Mouse (Mus musculus): Measurements from ENCODE around the gene Atp6v0c. TPM values are rescaled to one million over a fixed set of nuclear protein-coding genes. Genes with fewer than 3 reads are reported as not detected.

Gene Atp6v0c
- total RNA-seq, 1 experiment from 2014 or later, result 346 TPM

- no peak for DNase-seq
Observed at GRCm38 (mm10) chr17:24199741-24200140, 30.2 kb upstream of the Atp6v0c start.

DNA sequence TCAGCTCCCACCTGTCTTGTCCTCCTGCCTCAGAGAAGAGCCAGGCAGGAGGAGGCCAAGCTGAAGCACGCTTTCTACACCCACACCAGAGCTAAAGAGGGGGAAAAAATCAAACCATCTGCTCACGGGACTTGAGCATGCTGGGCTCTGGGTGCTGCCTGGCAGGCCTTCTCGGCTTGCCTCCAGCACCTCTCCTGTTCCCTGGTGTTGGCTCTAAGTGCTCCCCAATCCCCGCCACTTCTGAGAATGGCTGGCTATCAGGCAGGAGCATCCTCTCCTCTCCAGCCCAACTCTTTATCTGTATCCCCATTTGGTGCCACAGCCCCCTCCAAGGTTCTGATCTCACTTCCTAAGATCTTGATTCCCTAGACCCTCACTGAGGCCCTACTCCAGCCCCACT is 29.8 kb upstream of the Atp6v0c start:
- no peak for DNase-seq

GRCm38 (mm10) chr17:24197032-24197824 is 27.7 kb upstream of the Atp6v0c start:
- DNase-seq, result no peak

DNA sequence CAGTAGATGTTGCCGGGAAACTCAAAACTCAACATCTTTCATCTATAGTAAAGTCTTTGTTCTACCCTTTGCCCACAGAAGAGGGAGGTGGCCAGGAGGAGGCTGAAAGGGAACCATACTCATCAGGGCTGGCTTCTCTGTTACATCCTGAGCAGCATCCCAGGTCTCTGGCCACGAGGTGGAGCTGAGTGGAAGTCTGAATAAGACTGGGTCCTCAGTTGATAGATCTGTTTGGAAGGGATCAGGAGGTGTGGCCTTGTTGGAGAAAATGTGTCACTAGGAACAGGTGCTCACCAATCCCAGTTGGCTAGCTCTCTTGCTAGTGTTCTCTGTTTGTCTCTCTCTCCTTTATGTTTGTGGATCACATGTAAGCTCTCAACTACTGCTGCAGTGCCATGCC is 25.8 kb upstream of the Atp6v0c start:
- no peak for DNase-seq

GRCm38 (mm10) chr17:24193769-24194168 is 24.3 kb upstream of the Atp6v0c start:
- no peak for DNase-seq

GRCm38 (mm10) chr17:24193268-24193667 is 23.8 kb upstream of the Atp6v0c start:
- DNase-seq, result no peak

DNA sequence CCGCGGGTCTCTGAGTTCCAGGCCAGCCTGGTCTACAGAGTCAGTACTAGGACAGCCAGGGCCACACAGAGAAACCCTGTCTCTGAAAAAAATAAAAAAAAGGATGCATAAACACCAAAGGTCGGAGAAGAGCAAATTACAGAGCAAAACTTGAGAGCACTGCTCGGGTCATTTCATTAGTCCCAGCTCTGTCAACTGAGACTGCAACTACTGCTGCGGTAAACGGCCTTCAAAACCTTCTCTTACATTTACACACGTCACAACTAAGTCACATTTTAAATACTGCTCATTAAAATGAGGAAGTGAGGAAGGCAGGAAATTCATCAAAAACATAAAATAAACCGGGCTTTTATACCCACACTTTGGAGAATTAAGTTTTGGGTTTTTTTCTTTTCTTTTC is 23.3 kb upstream of the Atp6v0c start:
- no peak for DNase-seq

DNA sequence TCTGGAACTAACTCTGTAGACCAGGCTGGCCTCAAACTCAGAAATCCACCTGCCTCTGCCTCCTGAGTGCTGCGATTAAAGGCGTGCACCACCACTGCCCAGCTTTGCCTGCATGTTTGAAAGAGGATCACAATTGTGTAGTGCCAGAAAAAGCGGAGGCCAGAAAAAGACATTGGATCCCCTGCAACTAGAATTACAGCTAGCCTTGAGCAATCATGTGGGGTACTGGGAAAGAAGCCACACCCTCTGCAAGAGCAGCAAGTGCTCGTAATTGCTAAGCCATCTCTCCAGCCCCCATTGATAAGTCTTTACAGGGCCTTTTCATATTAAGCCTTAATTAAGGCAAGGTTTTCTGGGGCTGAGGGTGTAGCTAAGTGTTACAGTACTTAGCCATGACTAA is 22.0 kb upstream of the Atp6v0c start:
- DNase-seq, result no peak

- DNase-seq, result no peak
Observed at GRCm38 (mm10) chr17:24190934-24191333, 21.4 kb upstream of the Atp6v0c start.

- DNase-seq, result no peak
Observed at GRCm38 (mm10) chr17:24174259-24174658, 4.8 kb upstream of the Atp6v0c start.

GRCm38 (mm10) chr17:24173423-24173822 is 3.9 kb upstream of the Atp6v0c start:
- DNase-seq, result peak; percentile 82

- no peak for DNase-seq
Observed at GRCm38 (mm10) chr17:24171738-24172137, 2.2 kb upstream of the Atp6v0c start.

GRCm38 (mm10) chr17:24170729-24171128 is 1.2 kb upstream of the Atp6v0c start:
- no peak for DNase-seq

GRCm38 (mm10) chr17:24170125-24170524 is 623 bp upstream of the Atp6v0c start:
- no peak for DNase-seq

GRCm38 (mm10) chr17:24168590-24169277 is 768 bp downstream of the Atp6v0c start:
- peak; percentile 75 for DNase-seq

DNA sequence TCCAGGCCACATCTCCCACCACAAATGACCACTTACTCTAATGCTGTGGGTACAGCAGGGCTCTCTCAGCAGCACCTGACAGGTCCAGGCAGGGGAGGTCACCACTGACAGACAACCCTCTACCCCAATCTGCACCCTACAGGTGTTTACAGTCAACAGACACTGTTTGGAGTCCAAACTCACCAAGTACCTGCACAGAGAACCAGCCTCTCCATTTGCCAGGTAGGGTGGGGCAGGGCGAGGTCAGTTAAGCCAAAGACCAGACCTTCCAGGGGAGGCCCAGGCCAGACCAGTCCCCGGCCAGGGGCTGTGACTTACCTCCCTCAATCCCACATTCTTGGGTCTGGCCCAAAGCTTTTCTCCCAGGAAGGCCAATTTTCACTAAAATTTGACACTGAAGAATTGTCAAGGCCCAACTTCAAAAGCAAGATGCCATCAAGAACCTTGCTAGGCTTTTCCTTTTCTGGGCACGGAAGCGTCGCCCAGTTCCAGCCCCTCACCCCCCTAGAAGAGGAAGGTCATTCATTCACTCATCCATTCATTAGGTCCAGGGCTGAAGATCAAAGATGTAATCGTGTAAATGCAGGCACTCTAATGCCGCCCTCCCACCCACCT is 1.5 kb downstream of the Atp6v0c start:
- DNase-seq, result peak; percentile 58

DNA sequence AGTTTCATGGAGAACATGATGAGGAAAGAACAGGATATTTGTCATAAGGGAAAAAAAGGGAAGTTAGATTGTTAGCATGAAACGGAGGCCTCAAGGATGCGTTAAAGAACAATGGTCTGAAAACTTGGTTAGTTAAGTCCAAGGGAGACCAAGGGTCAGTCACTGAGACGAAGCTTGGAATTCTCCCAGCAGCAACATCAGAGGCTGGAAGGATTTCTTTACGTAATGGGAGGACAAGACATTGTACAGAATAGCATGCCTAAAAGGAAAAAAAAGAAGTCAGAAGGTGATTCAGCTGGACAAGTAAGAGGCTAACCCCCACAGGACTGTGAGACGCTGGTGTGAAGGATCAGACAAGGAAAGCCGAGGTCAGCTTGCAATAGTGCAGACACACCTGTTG is 2.4 kb downstream of the Atp6v0c start:
- DNase-seq, result no peak

DNA sequence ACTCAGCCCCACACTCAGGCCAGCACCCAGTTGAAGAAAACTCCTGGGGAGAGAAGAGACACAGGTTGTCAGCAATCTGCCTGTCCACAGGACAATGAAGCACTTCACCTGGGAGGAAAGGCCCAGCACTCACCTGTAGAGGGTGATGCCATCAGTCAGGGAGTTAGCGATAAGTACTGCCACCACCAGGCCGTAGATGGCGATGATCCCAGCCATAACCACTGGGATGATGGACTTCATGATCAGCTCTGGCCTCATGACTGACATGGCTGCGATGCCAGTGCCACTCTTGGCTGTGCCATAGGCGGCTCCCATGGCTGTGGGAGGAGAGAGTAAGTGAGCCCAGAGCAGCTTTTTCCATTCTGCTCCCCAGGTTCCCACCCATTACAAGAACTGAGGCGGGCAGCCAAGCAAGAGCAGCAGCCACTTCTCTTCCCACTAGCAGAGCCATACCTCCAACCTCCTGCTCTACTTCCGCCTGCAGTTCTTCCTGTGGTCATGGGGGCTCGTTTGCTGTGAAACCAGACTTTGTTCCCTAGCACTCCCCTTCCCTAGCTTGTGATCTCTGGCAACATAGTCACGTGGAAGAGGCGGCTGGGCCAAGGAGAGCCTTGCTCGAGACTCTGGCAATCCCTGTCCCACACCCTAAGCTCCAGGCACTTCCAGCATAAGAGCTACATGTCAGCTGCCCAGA is 4.8 kb downstream of the Atp6v0c start:
- DNase-seq, result no peak

DNA sequence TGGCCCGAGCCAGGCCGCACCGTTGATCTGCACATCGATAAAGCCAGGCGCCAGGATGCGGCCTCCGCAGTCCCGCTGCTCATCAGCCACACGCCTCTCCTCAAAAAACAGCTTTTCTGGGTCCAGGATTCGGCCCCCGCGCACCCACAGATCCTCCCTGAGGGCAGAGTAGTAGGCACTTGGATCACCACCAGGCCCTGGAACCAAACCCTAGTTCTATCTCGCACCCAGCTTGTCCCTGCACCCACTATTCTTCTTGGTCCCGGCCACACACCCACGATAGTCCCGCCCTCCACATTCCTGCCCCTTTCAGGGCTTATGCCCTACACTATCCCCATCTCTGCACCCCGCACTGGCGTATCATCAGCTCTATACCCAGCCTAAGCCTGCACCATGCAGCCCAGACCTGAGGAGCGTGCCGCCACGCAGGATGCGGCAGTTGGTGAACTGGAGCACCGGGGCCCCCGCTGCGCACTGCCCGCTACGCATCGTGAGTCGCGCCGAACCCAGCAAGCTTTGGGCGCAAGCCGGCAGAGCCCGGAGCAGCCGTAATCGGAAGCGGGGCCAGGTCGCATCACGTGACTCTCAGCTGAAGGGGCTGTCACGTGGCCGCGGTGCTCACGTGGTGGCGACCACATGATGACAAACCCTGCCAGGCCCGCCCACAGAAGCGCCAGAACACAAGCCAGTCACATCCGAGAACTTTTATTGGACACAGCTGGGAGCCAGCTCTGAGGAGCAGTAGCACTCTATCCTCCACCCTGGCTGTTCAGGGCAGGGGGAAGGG is 6.1 kb downstream of the Atp6v0c start, which contains the start of gene Amdhd2:
Amdhd2 (minus strand) TSS at position 591 of the 787 bp plus-strand sequence.
- DNase-seq, result peak; percentile 98

DNA sequence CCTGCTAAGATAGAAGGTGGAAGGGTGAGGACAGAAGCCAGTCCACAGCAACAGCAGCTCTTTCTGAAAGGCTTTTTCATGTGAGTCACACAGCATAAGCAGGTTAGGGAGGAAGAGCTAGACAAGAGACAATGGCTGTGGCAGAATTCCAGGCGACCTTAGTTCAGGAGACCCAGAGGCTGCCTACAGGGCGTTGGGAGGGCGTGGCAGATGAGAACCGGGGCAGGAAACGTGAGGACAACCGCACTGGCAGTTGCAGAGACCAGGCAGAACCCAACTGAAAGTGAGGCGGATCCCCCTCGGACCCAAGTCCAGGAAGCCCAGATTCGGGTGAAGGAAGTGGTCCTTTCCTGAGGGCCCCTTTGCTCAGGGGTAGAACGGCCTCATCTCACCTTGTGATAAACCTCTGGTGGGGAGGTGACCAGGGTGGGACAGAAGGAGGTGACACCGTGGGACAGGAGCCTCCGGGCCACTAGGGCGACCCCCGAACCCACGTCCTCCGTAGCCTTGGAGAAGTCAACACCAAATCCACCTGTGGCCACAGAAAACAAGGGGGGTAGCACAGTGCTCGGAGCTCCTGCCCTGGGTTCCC is 6.8 kb downstream of the Atp6v0c start:
- DNase-seq, result peak; percentile 55

GRCm38 (mm10) chr17:24161466-24161865 is 8.0 kb downstream of the Atp6v0c start:
- DNase-seq, result no peak

All from adrenal gland, postnatal 14 days (tissue).